Mouse (Mus musculus): ENCODE results near the gene Lipo3. TPM values are rescaled to one million over a fixed set of nuclear protein-coding genes. Genes with fewer than 3 reads are reported as not detected.
"Not testable (repeated sequence)": the region's sequence is repeated elsewhere in the genome, so short reads cannot be mapped to it uniquely, and the experiment has no call there.

The Lipo3 gene
- 15.5 and 16.7 TPM in 2 replicates for polyA plus RNA-seq (2015; fragmentation: Nextera tagmentation; extraction: Ambion mirVana)

DNA sequence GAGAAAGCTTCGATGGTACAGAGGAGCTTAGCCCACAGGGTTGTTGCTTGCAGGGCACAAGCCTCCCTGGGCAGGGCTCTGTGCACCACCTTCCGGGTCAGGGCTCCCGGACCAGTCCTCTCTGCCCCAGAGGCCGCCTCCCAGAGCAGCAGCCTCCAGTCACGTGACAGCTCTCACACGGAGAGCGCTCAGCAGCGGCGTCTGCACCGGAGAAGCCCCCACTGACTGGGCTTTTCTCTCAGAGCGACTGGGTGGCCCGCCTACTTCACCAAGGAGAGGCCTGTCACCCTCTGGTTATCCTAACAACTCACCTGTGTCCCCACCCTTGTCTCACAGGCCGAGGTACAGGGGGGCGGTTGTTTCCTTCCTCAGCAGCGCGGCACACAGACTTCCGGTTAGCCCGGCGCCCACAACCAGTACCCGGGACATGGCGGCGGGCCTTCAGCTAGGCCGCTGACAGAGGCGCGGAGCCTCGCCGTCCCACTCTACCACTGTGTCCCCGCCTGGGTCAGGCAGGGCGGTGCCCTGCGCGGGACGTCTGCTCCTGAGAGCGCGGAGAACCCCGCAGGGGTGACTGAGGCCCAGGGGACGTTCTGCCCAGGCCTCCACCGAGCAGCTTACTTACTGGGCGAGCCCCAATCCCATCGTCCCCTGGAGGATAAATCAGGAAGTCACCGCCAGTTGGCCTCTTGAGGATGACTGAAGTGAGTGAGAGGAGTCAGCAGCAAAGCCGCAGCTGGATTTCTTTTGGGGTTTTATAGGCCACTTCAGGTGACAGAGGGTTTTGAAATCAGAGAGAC is at the start of gene Lipo3:
TSS of gene Lipo3 (minus strand) at position 665 of the 800 bp plus-strand sequence.
- ATAC-seq: peak; percentile 99
- not testable (repeated sequence) for H3K36me3 ChIP-seq (ENCODE audit: control insufficient read depth, insufficient read depth, low read length); H3K9ac ChIP-seq (ENCODE audit: low read depth, low read length); H3K27ac ChIP-seq (ENCODE audit: low read length); H3K9me3 ChIP-seq (replicated peaks; ENCODE audit: control insufficient read depth, low read length, poor library complexity, severe bottlenecking); H3K27me3 ChIP-seq (ENCODE audit: control insufficient read depth, insufficient read depth, low read depth, low read length); H3K4me1 ChIP-seq (ENCODE audit: control insufficient read depth, insufficient read depth, low read length)
- 29% methylated on average over 12 of the region's 41 CpGs for WGBS
- Histone ChIP-seq H3K4me2 (ENCODE audit: low read length) (peak within 1 kb of the TSS; percentile 46), H3K4me3 (ENCODE audit: low read depth, low read length) (peak within 1 kb of the TSS; percentile 23)

- H3K27ac ChIP-seq (ENCODE audit: low read length); H3K4me3 ChIP-seq (ENCODE audit: low read depth, low read length); H3K4me1 ChIP-seq (ENCODE audit: control insufficient read depth, insufficient read depth, low read length); H3K4me2 ChIP-seq (ENCODE audit: low read length); H3K9me3 ChIP-seq (replicated peaks; ENCODE audit: control insufficient read depth, low read length, poor library complexity, severe bottlenecking); H3K27me3 ChIP-seq (ENCODE audit: control insufficient read depth, insufficient read depth, low read depth, low read length); H3K9ac ChIP-seq (ENCODE audit: low read depth, low read length); ATAC-seq; H3K36me3 ChIP-seq (ENCODE audit: control insufficient read depth, insufficient read depth, low read length): not testable (repeated sequence)
These were observed 25.6 kb upstream of the Lipo3 start, which contains the start of gene Lipo1 for GRCm38 (mm10) chr19:33787359-33787758. Lipo1 (minus strand) TSS chr19:33787459.

GRCm38 (mm10) chr19:33786576-33787277 is 25.0 kb upstream of the Lipo3 start:
- H3K9ac ChIP-seq (ENCODE audit: low read depth, low read length): no peak overlapping the region
- H3K4me1 ChIP-seq (ENCODE audit: control insufficient read depth, insufficient read depth, low read length): no peaks in the 10 kb centered on the region
- H3K4me2 ChIP-seq (ENCODE audit: low read length): no peak overlapping the region
- no peak for ATAC-seq
- H3K9me3 ChIP-seq (replicated peaks; ENCODE audit: control insufficient read depth, low read length, poor library complexity, severe bottlenecking): no peaks in the 10 kb centered on the region
- WGBS: 95% methylated on average over 12 of the region's 12 CpGs
- H3K36me3 ChIP-seq (ENCODE audit: control insufficient read depth, insufficient read depth, low read length): no peaks in the 10 kb centered on the region
- no peak overlapping the region for H3K4me3 ChIP-seq (ENCODE audit: low read depth, low read length)
- no peaks in the 10 kb centered on the region for H3K27me3 ChIP-seq (ENCODE audit: control insufficient read depth, insufficient read depth, low read depth, low read length)
- H3K27ac ChIP-seq (ENCODE audit: low read length): no peak overlapping the region

DNA sequence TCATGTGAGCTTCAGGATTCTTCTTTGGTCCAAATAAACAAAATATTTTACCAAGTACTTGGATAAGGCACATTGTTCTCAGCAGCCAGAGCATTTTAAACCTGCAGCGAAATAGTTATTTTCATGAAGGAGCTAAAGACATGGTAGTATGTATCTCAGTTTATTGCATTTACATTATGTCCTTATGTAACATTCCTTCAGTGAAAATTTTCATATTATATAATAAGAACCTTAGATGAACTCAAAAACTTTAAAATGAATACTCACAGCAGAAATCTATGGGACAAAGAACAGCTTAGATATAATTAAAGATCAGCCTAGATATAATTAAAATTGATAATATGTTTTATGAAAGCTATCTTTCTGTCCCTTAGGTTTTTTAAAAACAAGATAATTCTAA is 10.5 kb downstream of the Lipo3 start, which contains the start of gene Lipo2:
TSS of gene Lipo2 (minus strand) at position 101 of the 400 bp plus-strand sequence.
- not testable (repeated sequence) for H3K9ac ChIP-seq (ENCODE audit: low read depth, low read length); H3K4me3 ChIP-seq (ENCODE audit: low read depth, low read length); H3K27me3 ChIP-seq (ENCODE audit: control insufficient read depth, insufficient read depth, low read depth, low read length); H3K9me3 ChIP-seq (replicated peaks; ENCODE audit: control insufficient read depth, low read length, poor library complexity, severe bottlenecking); ATAC-seq; H3K36me3 ChIP-seq (ENCODE audit: control insufficient read depth, insufficient read depth, low read length); H3K4me2 ChIP-seq (ENCODE audit: low read length); H3K27ac ChIP-seq (ENCODE audit: low read length); H3K4me1 ChIP-seq (ENCODE audit: control insufficient read depth, insufficient read depth, low read length)
- WGBS: 100% methylated on average over 1 of the region's 1 CpGs

DNA sequence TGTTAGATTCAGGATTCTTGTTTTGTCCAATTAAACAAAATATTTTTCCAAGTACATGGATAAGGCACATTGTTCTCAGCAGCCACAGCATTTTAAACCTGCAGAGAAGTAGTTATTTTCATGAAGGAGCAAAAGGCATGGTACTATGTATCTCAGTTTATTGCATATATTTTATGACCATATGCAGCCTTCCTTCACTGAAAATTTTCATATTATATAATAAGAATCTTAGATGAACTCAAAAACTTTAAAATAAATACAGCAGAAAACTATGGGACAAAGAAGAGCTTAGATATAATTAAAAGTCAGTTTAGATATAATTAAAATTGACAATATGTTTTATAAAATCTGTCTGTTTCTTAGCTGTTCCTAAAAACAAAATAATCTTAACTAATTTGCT is 136.6 kb downstream of the Lipo3 start, which contains the start of gene Gm8978:
TSS of gene Gm8978 (minus strand) at position 101 of the 400 bp plus-strand sequence.
- H3K4me1 ChIP-seq (ENCODE audit: control insufficient read depth, insufficient read depth, low read length); H3K4me3 ChIP-seq (ENCODE audit: low read depth, low read length); H3K27me3 ChIP-seq (ENCODE audit: control insufficient read depth, insufficient read depth, low read depth, low read length); H3K27ac ChIP-seq (ENCODE audit: low read length); H3K4me2 ChIP-seq (ENCODE audit: low read length); H3K36me3 ChIP-seq (ENCODE audit: control insufficient read depth, insufficient read depth, low read length); ATAC-seq; H3K9me3 ChIP-seq (replicated peaks; ENCODE audit: control insufficient read depth, low read length, poor library complexity, severe bottlenecking); H3K9ac ChIP-seq (ENCODE audit: low read depth, low read length): not testable (repeated sequence)

- Histone ChIP-seq H3K27ac (ENCODE audit: low read length) (peak overlapping the region; percentile 60; the same call in 1 of the 2 replicates), H3K4me3 (ENCODE audit: low read depth, low read length) (peak overlapping the region; percentile 43), H3K9ac (ENCODE audit: low read depth, low read length) (peak overlapping the region; percentile 65), H3K4me2 (ENCODE audit: low read length) (peak overlapping the region; percentile 64)
- not testable (repeated sequence) for H3K27me3 ChIP-seq (ENCODE audit: control insufficient read depth, insufficient read depth, low read depth, low read length); H3K36me3 ChIP-seq (ENCODE audit: control insufficient read depth, insufficient read depth, low read length); H3K4me1 ChIP-seq (ENCODE audit: control insufficient read depth, insufficient read depth, low read length); H3K9me3 ChIP-seq (replicated peaks; ENCODE audit: control insufficient read depth, low read length, poor library complexity, severe bottlenecking)
- ATAC-seq: peak; percentile 99
- WGBS: 0% methylated on average over 10 of the region's 38 CpGs
These were observed 172.0 kb downstream of the Lipo3 start for GRCm38 (mm10) chr19:33589626-33590302.

DNA sequence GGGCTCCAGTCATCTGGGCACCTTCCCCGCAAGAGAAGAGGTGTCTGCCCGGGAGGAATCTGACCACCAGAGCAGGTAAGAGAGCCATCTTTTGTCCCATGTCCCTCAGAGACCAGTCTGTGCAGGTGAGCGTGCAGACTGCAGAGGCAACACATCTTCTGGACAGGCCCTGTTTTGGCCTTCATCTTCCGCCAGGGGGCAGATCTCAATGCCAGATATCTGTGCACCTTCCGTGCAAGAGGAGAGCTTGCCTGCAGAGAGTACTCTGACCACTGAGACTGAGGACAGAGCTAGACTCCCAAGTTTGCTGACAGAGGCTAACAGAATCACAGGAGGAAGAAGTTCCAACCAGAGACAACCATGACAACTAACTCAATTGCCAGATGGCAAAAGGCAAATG is 193.2 kb downstream of the Lipo3 start:
- not testable (repeated sequence) for H3K4me3 ChIP-seq (ENCODE audit: low read depth, low read length)

GRCm38 (mm10) chr19:33517680-33518079 is 244.1 kb downstream of the Lipo3 start, which contains the start of gene Lipo4:
Lipo4 (minus strand) TSS chr19:33517780.
- no peak for ATAC-seq
- no peaks in the 10 kb centered on the region for H3K27me3 ChIP-seq (ENCODE audit: control insufficient read depth, insufficient read depth, low read depth, low read length)
- no peaks in the 10 kb centered on the region for H3K4me1 ChIP-seq (ENCODE audit: control insufficient read depth, insufficient read depth, low read length)
- no peak within 1 kb of the TSS for H3K4me3 ChIP-seq (ENCODE audit: low read depth, low read length)
- no peak within 1 kb of the TSS for H3K9ac ChIP-seq (ENCODE audit: low read depth, low read length)
- no peak within 1 kb of the TSS for H3K27ac ChIP-seq (ENCODE audit: low read length)
- no peaks in the 10 kb centered on the region for H3K36me3 ChIP-seq (ENCODE audit: control insufficient read depth, insufficient read depth, low read length)
- no peak within 1 kb of the TSS for H3K4me2 ChIP-seq (ENCODE audit: low read length)
- no peaks in the 10 kb centered on the region for H3K9me3 ChIP-seq (replicated peaks; ENCODE audit: control insufficient read depth, low read length, poor library complexity, severe bottlenecking)

More for the DNA sequence above, 193.2 kb downstream of the Lipo3 start:
- 90% methylated on average over 5 of the region's 5 CpGs for WGBS
- not testable (repeated sequence) for H3K4me2 ChIP-seq (ENCODE audit: low read length); H3K27ac ChIP-seq (ENCODE audit: low read length); H3K9ac ChIP-seq (ENCODE audit: low read depth, low read length); H3K36me3 ChIP-seq (ENCODE audit: control insufficient read depth, insufficient read depth, low read length); ATAC-seq; H3K9me3 ChIP-seq (replicated peaks; ENCODE audit: control insufficient read depth, low read length, poor library complexity, severe bottlenecking); H3K4me1 ChIP-seq (ENCODE audit: control insufficient read depth, insufficient read depth, low read length); H3K27me3 ChIP-seq (ENCODE audit: control insufficient read depth, insufficient read depth, low read depth, low read length)
